Mouse (Mus musculus) lung, postnatal 36 days (tissue): ENCODE results near the gene Arg2.
"Not testable (repeated sequence)": the region's sequence is repeated elsewhere in the genome, so short reads cannot be mapped to it uniquely, and the experiment has no call there.

Experiments
- DNase-seq: peaks from one replicate; pipeline ENCODE4 v3.0.0; 2022; ENCODE audit warnings: mixed read lengths

The Arg2 gene

GRCm38 (mm10) chr12:79171269-79171995, 40.9 kb downstream of the Arg2 start:
- no peak for DNase-seq

DNA sequence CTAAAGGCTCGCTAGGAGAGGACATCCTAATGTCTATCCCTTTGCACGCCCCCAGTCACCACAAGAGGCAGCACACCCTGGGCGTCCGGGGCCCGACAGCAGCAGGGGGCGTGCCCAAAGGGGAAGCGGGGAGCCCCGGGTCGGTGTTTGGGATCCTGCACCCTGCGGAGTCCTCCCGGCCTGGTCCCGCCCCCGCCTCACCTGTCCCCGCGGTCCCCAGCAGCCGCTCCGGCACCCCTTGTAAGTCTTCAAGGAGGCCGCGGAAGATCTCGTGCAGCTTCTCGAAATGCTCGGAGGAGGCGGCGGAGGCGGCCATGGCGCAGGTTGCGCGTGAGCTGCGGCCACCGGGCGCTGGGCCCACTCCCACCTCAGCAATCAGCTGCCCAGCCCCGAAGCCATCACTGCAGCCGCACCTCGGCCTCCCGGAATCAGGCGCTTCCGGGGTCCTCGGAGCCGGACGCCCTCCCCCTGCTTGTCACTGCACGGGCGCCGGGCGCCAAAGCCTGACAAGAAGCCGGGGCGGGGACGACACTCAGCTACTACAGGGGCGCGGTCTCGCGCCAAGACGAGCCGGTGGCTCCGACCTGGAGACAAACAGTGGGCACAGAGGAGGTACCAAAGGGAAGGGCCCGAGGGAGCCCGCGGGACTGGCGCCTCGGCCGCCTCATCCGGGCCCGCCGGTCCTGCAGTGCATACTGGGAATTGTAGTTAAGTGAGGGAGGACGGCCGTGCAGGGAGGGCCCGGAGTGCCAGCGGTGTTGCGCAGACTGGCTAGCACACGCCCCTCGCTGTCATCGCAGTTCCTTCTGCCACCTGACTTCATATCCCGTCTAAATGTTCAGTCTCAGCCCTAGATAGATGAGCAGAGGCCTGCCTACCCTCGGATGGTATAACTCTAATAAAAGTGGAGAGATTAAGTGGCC, 41.7 kb downstream of the Arg2 start, which contains the start of gene Vti1b:
Gene Vti1b (minus strand): TSS at position 649 of the 923 bp plus-strand sequence.
- DNase-seq: peak; percentile 95

- no peak for DNase-seq
These were observed 43.1 kb downstream of the Arg2 start for GRCm38 (mm10) chr12:79173721-79174120.

- DNase-seq: no peak
These were observed 45.4 kb downstream of the Arg2 start for GRCm38 (mm10) chr12:79175998-79176397.

GRCm38 (mm10) chr12:79185160-79185559, 54.6 kb downstream of the Arg2 start:
- not testable (repeated sequence) for DNase-seq

DNA sequence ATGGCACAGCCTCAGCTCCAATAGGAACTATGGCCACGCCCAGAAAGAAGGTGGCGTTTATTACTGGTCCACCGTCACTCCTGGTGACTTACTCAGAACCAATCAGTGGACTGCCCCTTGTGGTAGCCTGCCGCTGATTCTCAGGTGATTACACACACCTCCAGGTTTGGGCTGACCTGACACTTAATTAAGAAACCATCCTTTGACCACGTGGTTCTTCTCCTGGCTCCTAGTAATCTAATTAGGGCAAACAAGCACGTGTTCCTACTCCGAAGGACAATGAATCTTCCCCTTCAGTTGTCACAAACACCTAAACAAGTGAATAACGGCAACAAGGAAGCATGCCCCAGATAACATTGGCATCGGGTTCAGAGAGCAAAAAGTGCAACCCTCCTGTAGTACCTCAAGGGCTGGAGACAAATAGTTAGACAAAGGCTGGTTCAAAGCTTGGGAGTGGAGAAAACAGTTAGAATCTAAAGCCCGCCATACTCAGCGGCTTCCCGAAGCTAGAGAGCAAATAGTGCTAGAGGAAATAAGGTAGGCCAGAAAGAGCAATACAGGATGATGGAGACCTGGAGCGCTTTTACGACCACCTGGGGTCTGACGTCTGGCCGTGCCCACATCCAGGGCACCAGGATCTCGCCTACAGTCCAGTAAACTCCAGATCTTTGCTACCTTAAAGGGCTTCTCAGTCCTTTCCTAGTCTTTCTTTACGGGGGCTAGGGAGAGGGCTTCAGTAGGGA, 60.5 kb downstream of the Arg2 start:
- peak; percentile 90 for DNase-seq

GRCm38 (mm10) chr12:79191701-79192100, 61.1 kb downstream of the Arg2 start:
- peak; percentile 90 for DNase-seq

GRCm38 (mm10) chr12:79192193-79192592, 61.6 kb downstream of the Arg2 start, which contains the start of gene Rdh11:
Gene Rdh11, minus strand, starts transcription at chr12:79192293.
- DNase-seq: no peak

DNA sequence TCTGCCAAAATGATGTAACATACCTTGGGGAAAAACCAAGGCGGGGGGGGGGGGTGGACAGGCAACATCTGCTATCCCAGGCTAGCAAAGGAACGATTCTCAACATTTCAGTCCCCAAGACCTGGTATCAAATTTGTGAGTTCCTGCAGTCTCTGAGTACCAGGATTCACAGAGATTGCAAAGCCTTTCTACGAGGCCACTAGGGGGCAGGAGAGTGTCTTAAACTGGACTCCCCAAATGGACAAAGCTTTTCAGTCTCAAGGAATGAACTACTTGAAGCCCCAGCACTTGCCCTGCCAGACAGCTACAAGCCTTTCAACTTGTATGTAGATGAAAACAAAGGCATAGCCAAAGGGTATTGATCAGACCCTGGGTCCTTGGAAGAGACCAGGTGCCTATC, 62.9 kb downstream of the Arg2 start:
- peak; percentile 84 for DNase-seq

DNA sequence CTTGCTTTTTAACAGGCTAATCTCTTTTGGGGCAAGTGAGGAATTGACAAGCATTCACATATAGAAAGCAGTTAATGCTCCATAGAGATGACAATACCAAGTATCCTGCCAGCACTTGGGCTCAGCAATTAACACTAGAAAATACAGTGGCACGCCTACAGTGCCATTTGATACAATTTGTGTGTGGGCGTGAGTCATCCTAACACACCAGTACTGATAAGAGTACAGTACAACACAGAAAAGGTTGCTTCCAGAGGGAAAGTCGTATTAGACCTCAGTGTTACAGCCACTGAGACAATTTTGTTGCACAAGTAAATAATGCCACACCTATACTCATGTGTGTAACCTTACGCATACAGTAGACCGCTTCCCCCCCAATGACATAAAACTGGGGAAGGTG, 66.5 kb downstream of the Arg2 start:
- no peak for DNase-seq

DNA sequence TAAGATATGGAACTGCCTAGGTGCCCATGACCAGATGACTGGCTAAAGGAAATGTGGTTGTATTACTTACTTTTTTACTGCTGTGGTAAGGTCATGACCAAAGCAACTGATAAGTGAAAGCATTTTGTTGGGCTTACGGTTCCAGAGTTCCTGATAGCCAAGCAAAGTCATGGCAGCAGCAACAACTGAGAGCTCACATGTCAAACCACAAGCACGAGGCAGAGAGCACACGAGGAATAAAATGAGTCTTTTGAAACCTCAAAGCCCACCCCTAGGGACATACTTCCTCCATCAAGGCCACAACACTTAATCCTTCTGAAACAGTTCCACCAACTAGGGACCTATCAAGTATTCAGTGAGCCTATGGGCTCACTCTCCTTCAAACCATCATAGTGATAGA, 71.3 kb downstream of the Arg2 start:
- DNase-seq: no peak
